Mouse (Mus musculus) kidney, embryonic 14.5 days (tissue): ENCODE measurements around the gene Slx4. TPM values are rescaled to one million over a fixed set of nuclear protein-coding genes. Genes with fewer than 3 reads are reported as not detected.
A peak's percentile ranks its signal among the peaks of the same experiment; 100 is the strongest.

Experiments used
- ATAC-seq: fragments of 200-750 bp; cut with Nextera tagmentation; 2 replicates; pipeline ENCODE4 v1.8.0; 2017; ENCODE audit warnings: moderate number of reproducible peaks, mild to moderate bottlenecking, moderate TSS enrichment, moderate library complexity; ENCODE audit not compliant: low FRiP score, low TSS enrichment
- H3K27ac ChIP-seq: fragments of 300-500 bp; sonication (generic); 2 replicates; pipeline ENCODE4 v1.5.1; 2014; ENCODE audit warnings: low read depth, mild to moderate bottlenecking, low read length, moderate library complexity, mixed read lengths
- H3K27me3 ChIP-seq: fragments of 300-500 bp; sonication (generic); 2 replicates; pipeline ENCODE4 v1.6.1; 2014; ENCODE audit warnings: mild to moderate bottlenecking, low read length; ENCODE audit not compliant: control insufficient read depth, insufficient read depth
- H3K36me3 ChIP-seq: fragments of 300-500 bp; sonication (generic); 2 replicates; pipeline ENCODE4 v1.6.1; 2014; ENCODE audit warnings: low read length, mixed read lengths; ENCODE audit not compliant: control insufficient read depth, insufficient read depth
- H3K4me1 ChIP-seq: fragments of 300-500 bp; sonication (generic); 2 replicates; pipeline ENCODE4 v1.6.1; 2014; ENCODE audit warnings: low read length, mixed read lengths; ENCODE audit not compliant: control insufficient read depth, insufficient read depth
- H3K4me2 ChIP-seq: fragments of 300-500 bp; sonication (generic); replicated peaks from 2 replicates; pipeline ENCODE4 v1.6.1; 2014; ENCODE audit warnings: low read depth, mild to moderate bottlenecking, low read length
- H3K4me3 ChIP-seq: fragments of 300-500 bp; sonication (generic); 2 replicates; pipeline ENCODE4 v1.5.1; 2014; ENCODE audit warnings: mild to moderate bottlenecking, low read length
- H3K9ac ChIP-seq: fragments of 300-500 bp; sonication (generic); 2 replicates; pipeline ENCODE4 v1.6.1; 2014; ENCODE audit warnings: low read depth, mild to moderate bottlenecking, low read length, moderate library complexity
- H3K9me3 ChIP-seq: fragments of 300-500 bp; sonication (generic); 2 replicates; pipeline ENCODE4 v1.6.1; 2016; ENCODE audit warnings: low read length; ENCODE audit not compliant: control insufficient read depth
- WGBS: fragments of 180-500 bp; shearing (Covaris S2); extraction: QIAGEN DNeasy Blood & Tissue Kit; methylation state at CpG from one replicate; pipeline ENCODE4 v1.1.7; 2014; 5-methylcytosine and 5-hydroxymethylcytosine counted together
- polyA plus RNA-seq: library from polyadenylated mRNA; unstranded; fragments of >200 nt; fragmentation: Nextera tagmentation; extraction: Ambion mirVana; gene quantifications from 2 replicates; pipeline ENCODE4 v1.2.1, GENCODE M21; 2014

Gene Slx4
- polyA plus RNA-seq, 1 experiment from 2014 or later, result 33.2 TPM

DNA sequence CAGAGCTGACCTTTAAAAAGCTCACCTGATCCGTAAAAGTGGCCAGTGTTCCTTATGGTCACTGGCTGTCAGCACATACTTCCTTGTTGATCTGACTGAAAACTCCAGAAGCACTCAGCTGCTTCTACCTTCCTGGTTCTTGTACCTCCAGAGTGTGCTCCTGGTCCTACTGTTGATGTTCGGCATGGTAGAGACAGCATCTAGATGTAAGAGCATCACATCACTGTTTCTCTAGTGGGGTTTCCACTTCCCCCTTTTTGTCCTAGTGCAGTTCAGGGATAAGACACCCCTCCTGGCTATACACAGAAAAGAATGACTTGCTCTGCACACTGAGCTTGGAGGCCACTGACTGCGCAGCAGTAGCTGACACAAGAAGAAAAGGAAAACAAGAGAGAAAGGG, 30.9 kb upstream of the Slx4 start:
- Histone ChIP-seq H3K27me3 (no peaks in the 10 kb centered on the region), H3K36me3 (peaks cover 31% of the 10 kb centered on the region), H3K9me3 (no peaks in the 10 kb centered on the region), H3K9ac (no peak overlapping the region), H3K27ac (peak overlapping the region; percentile 26; the same call in 1 of the 2 replicates), H3K4me1 (0 out of 2 replicates have a peak, but pooled peaks cover 7% of the 10 kb centered on the region), H3K4me3 (no peak overlapping the region), H3K4me2 (no peak overlapping the region)
- WGBS, result 77% methylated on average over 3 of the region's 3 CpGs
- no peak for ATAC-seq

DNA sequence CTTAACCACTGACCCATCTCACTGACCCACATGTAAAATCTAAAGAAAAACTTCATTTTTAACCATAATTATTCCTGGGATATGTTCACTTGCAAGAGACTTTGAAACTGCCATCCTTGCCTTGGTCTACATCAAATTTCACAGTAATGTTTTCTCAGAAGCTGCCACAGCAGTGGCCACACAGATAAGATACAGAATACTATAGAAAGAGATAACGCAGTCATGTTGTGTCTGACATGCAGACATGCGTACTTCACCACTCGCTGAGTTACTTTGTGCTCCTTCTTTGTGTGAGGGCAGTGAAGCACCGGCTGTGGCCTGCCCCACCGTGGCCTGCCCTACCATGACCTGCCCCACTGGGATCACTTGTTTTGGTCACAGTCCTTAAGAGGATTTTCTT, 30.4 kb upstream of the Slx4 start:
- no peak overlapping the region for H3K9ac ChIP-seq
- H3K4me2 ChIP-seq, result no peak overlapping the region
- 0 out of 2 replicates have a peak overlapping the region, but pooled peaks have one; percentile 51 for H3K27ac ChIP-seq
- no peak for ATAC-seq
- 0 out of 2 replicates have a peak, but pooled peaks cover 7% of the 10 kb centered on the region for H3K4me1 ChIP-seq
- 50% methylated on average over 5 of the region's 5 CpGs for WGBS
- no peaks in the 10 kb centered on the region for H3K27me3 ChIP-seq
- H3K9me3 ChIP-seq, result no peaks in the 10 kb centered on the region
- no peak overlapping the region for H3K4me3 ChIP-seq
- H3K36me3 ChIP-seq, result peaks cover 26% of the 10 kb centered on the region

DNA sequence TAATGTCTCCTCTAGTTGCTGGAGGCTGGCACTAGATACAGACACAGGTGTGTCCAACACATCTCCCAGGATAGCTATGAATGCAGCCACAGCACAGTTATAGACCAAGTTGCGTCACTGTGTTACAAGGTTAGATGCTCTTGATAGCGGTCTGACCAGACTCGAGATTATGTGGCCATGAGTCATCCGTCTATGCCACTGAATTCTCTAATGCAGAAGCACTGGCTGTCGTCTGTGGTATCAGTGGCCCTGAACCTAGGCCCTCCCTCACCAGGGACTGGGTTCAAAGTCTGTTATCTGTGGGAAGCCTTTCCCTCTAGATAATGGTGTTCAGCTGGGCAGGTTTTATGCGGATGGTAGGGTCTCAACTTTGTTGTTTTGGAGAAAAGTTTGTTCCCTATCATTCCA, 28.8 kb upstream of the Slx4 start:
- ATAC-seq, result no peak
- 84% methylated on average over 6 of the region's 6 CpGs for WGBS
- Histone ChIP-seq H3K4me2 (no peak overlapping the region), H3K36me3 (peaks cover 10% of the 10 kb centered on the region; the same call in 1 of the 2 replicates), H3K4me3 (no peak overlapping the region), H3K27ac (peak overlapping the region; percentile 37; the same call in 1 of the 2 replicates), H3K27me3 (no peaks in the 10 kb centered on the region), H3K9ac (no peak overlapping the region), H3K4me1 (0 out of 2 replicates have a peak, but pooled peaks cover 7% of the 10 kb centered on the region), H3K9me3 (no peaks in the 10 kb centered on the region)

DNA sequence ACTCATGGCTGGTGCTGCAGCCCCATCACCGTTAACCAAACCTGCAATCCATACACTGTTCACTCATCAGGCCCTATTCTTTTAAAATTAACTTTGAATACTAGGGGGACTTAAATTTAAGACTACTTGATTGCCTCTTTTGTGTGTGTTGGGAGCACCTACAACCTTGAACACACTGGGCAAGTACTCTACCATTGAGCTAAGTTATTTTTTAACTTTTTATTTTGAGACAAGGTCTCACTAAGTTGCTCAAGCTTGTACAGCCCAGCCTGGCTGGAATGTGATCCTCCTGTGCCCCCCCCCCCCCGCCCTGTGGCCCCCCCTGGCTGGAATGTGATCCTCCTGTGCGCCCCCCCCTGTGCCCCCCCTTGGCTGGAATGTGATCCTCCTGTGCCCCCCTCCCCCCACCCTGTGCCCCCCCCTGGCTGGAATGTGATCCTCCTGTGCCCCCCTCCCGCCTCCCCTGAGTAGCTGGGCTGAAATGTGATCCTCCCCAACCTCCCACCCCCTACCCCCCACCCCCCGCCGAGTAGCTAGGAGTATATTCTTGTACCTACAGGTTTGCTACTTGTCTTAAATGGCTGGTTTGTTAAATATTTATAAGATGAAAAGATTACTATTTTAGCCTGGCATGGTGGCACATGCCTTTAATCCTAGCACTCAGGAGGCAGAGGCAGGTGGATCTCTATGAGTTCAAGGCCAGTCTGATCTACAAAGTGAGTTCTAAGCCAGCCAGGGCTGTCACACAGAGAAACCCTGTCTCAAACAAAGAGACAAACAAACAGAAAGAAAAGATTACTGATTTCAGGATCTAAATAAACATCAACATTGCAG, 28.1 kb upstream of the Slx4 start:
- Histone ChIP-seq H3K4me1 (0 out of 2 replicates have a peak, but pooled peaks cover 7% of the 10 kb centered on the region), H3K36me3 (peaks cover 3% of the 10 kb centered on the region; the same call in 1 of the 2 replicates), H3K27me3 (no peaks in the 10 kb centered on the region), H3K4me2 (no peak overlapping the region), H3K4me3 (no peak overlapping the region), H3K9ac (no peak overlapping the region), H3K9me3 (no peaks in the 10 kb centered on the region), H3K27ac (peak overlapping the region; percentile 65; the same call in 1 of the 2 replicates)
- peak; percentile 71 for ATAC-seq
- 29% methylated on average over 3 of the region's 6 CpGs for WGBS

- 88% methylated on average over 10 of the region's 10 CpGs for WGBS
- Histone ChIP-seq H3K27ac (peak overlapping the region; percentile 96), H3K9ac (no peak overlapping the region), H3K27me3 (no peaks in the 10 kb centered on the region), H3K4me2 (no peak overlapping the region), H3K4me1 (0 out of 2 replicates have a peak, but pooled peaks cover 7% of the 10 kb centered on the region), H3K9me3 (no peaks in the 10 kb centered on the region), H3K36me3 (no peaks in the 10 kb centered on the region), H3K4me3 (no peak overlapping the region)
- ATAC-seq, result no peak
These were observed 26.9 kb upstream of the Slx4 start for GRCm38 (mm10) chr16:4030501-4030900.

- Histone ChIP-seq H3K27me3 (no peaks in the 10 kb centered on the region), H3K4me2 (no peak overlapping the region), H3K36me3 (no peaks in the 10 kb centered on the region), H3K4me1 (0 out of 2 replicates have a peak, but pooled peaks cover 7% of the 10 kb centered on the region), H3K27ac (peak overlapping the region; percentile 96), H3K9ac (no peak overlapping the region), H3K4me3 (no peak overlapping the region), H3K9me3 (no peaks in the 10 kb centered on the region)
- ATAC-seq, result peak; percentile 92
- WGBS, result 41% methylated on average over 5 of the region's 5 CpGs
These were observed 25.8 kb upstream of the Slx4 start for GRCm38 (mm10) chr16:4029371-4029841.

GRCm38 (mm10) chr16:4027211-4027610, 23.6 kb upstream of the Slx4 start:
- no peak overlapping the region for H3K9ac ChIP-seq
- 0 out of 2 replicates have a peak, but pooled peaks cover 7% of the 10 kb centered on the region for H3K4me1 ChIP-seq
- no peaks in the 10 kb centered on the region for H3K27me3 ChIP-seq
- H3K27ac ChIP-seq, result no peak overlapping the region
- WGBS, result 86% methylated on average over 3 of the region's 3 CpGs
- H3K36me3 ChIP-seq, result no peaks in the 10 kb centered on the region
- H3K9me3 ChIP-seq, result no peaks in the 10 kb centered on the region
- H3K4me2 ChIP-seq, result no peak overlapping the region
- no peak for ATAC-seq
- H3K4me3 ChIP-seq, result no peak overlapping the region

- no peak overlapping the region for H3K4me3 ChIP-seq
- WGBS, result 61% methylated on average over 1 of the region's 1 CpGs
- no peaks in the 10 kb centered on the region for H3K27me3 ChIP-seq
- H3K36me3 ChIP-seq, result no peaks in the 10 kb centered on the region
- H3K4me2 ChIP-seq, result no peak overlapping the region
- H3K4me1 ChIP-seq, result 0 out of 2 replicates have a peak, but pooled peaks cover 7% of the 10 kb centered on the region
- ATAC-seq, result no peak
- H3K27ac ChIP-seq, result no peak overlapping the region
- H3K9ac ChIP-seq, result no peak overlapping the region
- no peaks in the 10 kb centered on the region for H3K9me3 ChIP-seq
These were observed 23.1 kb upstream of the Slx4 start for GRCm38 (mm10) chr16:4026672-4027071.

GRCm38 (mm10) chr16:4022719-4023118, 19.1 kb upstream of the Slx4 start:
- H3K9ac ChIP-seq, result no peak overlapping the region
- 85% methylated on average over 4 of the region's 4 CpGs for WGBS
- no peak for ATAC-seq
- H3K9me3 ChIP-seq, result no peaks in the 10 kb centered on the region
- no peak overlapping the region for H3K4me3 ChIP-seq
- no peaks in the 10 kb centered on the region for H3K27me3 ChIP-seq
- no peak overlapping the region for H3K4me2 ChIP-seq
- no peak overlapping the region for H3K27ac ChIP-seq
- H3K36me3 ChIP-seq, result no peaks in the 10 kb centered on the region
- no peaks in the 10 kb centered on the region for H3K4me1 ChIP-seq
